ENCODE assay signal across 15 mouse cellular contexts in genomic region chr14:79182801-79183200, GRCm38 (mm10).
DNase-seq lines count a peak whose midpoint lies in the region; ATAC-seq and TF ChIP-seq lines count a peak whose summit lies in the region.
"Had no signal": no experiment of that assay in that cellular context is flagged by ENCODE, and none has a peak within 500 bp of the region (broad histone marks: within the 10 kb centered on the region; RNA-seq: fewer than 3 reads in every experiment).

No protein-coding gene starts in this region.

- ATAC-seq in midbrain, embryonic 14.5 days (ENCODE audit: low FRiP score, low TSS enrichment): no peak
- ATAC-seq: forebrain, postnatal 0 days; hindbrain, postnatal 0 days; midbrain, embryonic 16.5 days had no signal

- intact Hi-C loops in gastrocnemius, adult 2 months (cut with DNase I): loop anchor here (5.0 kb wide), 2 partner anchors 94 to 120 kb away; partner anchors contain the start of gene Rgcc

- H3K4me3 ChIP-seq in gastrocnemius, adult 2 months: no peak overlapping the region
- no peak overlapping the region for H3K4me3 ChIP-seq in midbrain, embryonic 10.5 days
- H3K4me3 ChIP-seq in midbrain, embryonic 14.5 days (replicated peaks; ENCODE audit: low read depth, low read length): no peak overlapping the region
- H3K4me3 ChIP-seq: liver, embryonic 15.5 days had no signal

- no peak for TF ChIP-seq CTCF in gastrocnemius, adult 2 months (IDR thresholded peaks at IDR 0.05)

- H3K27ac ChIP-seq in gastrocnemius, adult 2 months: peak overlapping the region; percentile 84
- H3K27ac ChIP-seq in midbrain, embryonic 10.5 days (replicated peaks): 0 out of 2 replicates have a peak overlapping the region, but pooled peaks have one; percentile 20
- H3K27ac ChIP-seq in midbrain, embryonic 14.5 days (replicated peaks; ENCODE audit: low read depth, low read length): no peak overlapping the region
- H3K27ac ChIP-seq: hindbrain, postnatal 0 days; liver, embryonic 15.5 days had no signal

- no peaks in the 10 kb centered on the region for H3K36me3 ChIP-seq in midbrain, embryonic 10.5 days
- no peaks in the 10 kb centered on the region for H3K36me3 ChIP-seq in midbrain, embryonic 14.5 days (ENCODE audit: control insufficient read depth, insufficient read depth, low read length)

- no peak for DNase-seq in gastrocnemius, adult 2 months
- DNase-seq in gastrocnemius, postnatal 10 days: no peak
- peak; percentile 1 for DNase-seq in layer of hippocampus, adult 9-11 months
- no peak for DNase-seq in layer of hippocampus, postnatal 10 days (ENCODE audit: low spot score in 2 of 2)
- DNase-seq in midbrain, embryonic 10.5 days (ENCODE audit: low spot score): no peak
- no peak for DNase-seq in midbrain, embryonic 14.5 days
- no peak for DNase-seq in natural killer cell, adult 2 months (ENCODE audit: low spot score in 2 of 2)
- DNase-seq: adrenal gland, postnatal 36 days; B cell, adult 2 months; cerebellum, adult 9-10 months; forebrain, postnatal 0 days; kidney, adult 18-20 months had no signal

- H3K9ac ChIP-seq in midbrain, embryonic 14.5 days (replicated peaks; ENCODE audit: low read length): no peak overlapping the region
- H3K9ac ChIP-seq: forebrain, postnatal 0 days; liver, embryonic 15.5 days had no signal

- 96% methylated on average over 15 of the region's 15 CpGs for WGBS in midbrain, embryonic 10.5 days
- 97% methylated on average over 15 of the region's 15 CpGs for WGBS in midbrain, embryonic 14.5 days

- peaks cover 16% of the 10 kb centered on the region; the same call in 1 of the 2 replicates for H3K4me1 ChIP-seq in midbrain, embryonic 10.5 days
- H3K4me1 ChIP-seq in midbrain, embryonic 14.5 days (ENCODE audit: control insufficient read depth, insufficient read depth, low read length): peaks cover 5% of the 10 kb centered on the region; the same call in 1 of the 2 replicates
- H3K4me1 ChIP-seq: liver, embryonic 15.5 days had no signal

- no peak overlapping the region for H3K4me2 ChIP-seq in midbrain, embryonic 14.5 days (ENCODE audit: low read length)
- H3K4me2 ChIP-seq: liver, embryonic 15.5 days had no signal

- H3K27me3 ChIP-seq in midbrain, embryonic 10.5 days (ENCODE audit: low read depth, poor library complexity, severe bottlenecking): no peaks in the 10 kb centered on the region
- no peaks in the 10 kb centered on the region for H3K27me3 ChIP-seq in midbrain, embryonic 14.5 days (ENCODE audit: control insufficient read depth, insufficient read depth, low read length)
- H3K27me3 ChIP-seq: liver, embryonic 15.5 days had no signal

- H3K9me3 ChIP-seq in midbrain, embryonic 10.5 days (replicated peaks): no peaks in the 10 kb centered on the region
- H3K9me3 ChIP-seq in midbrain, embryonic 14.5 days (ENCODE audit: control insufficient read depth, low read length): no peaks in the 10 kb centered on the region
- H3K9me3 ChIP-seq: liver, embryonic 15.5 days had no signal
